Mouse (Mus musculus) skeletal muscle tissue, postnatal 0 days (tissue): Measurements from ENCODE around the gene Camk2d. TPM values are rescaled to one million over a fixed set of nuclear protein-coding genes. Genes with fewer than 3 reads are reported as not detected.

Experiments used
- polyA plus RNA-seq: library from polyadenylated mRNA; unstranded; fragments of >200 nt; fragmentation: Nextera tagmentation; extraction: Ambion mirVana; gene quantifications from 2 replicates; pipeline ENCODE4 v1.2.1, GENCODE M21; 2015

The Camk2d gene
- 62.1 and 66.2 TPM in 2 replicates for polyA plus RNA-seq

GRCm38 (mm10) chr3:126596086-126596485 lies at the start of gene Camk2d:
Gene Camk2d (plus strand): TSS chr3:126596302.

Other genes starting within 250 kb of the Camk2d start
- gene Arsj, start 232.6 kb upstream of the Camk2d start, polyA plus RNA-seq = 6.4 TPM in 2 replicates